Mouse (Mus musculus) cortical plate, adult 2 months (tissue): ENCODE measurements around the gene Slc37a4.

Experiments
- CTCF ChIP-seq: fragments of 200-500 bp; IDR thresholded peaks from 2 replicates; pipeline ENCODE4 v1.5.1; 2011; ENCODE audit warnings: mild to moderate bottlenecking, control low read depth, low read length; ENCODE audit not compliant: insufficient read depth; ENCODE audit errors: extremely low read depth
- POLR2A ChIP-seq: fragments of 200-500 bp; IDR thresholded peaks from 2 replicates; pipeline ENCODE4 v1.6.1; 2011; ENCODE audit warnings: mild to moderate bottlenecking, low read length, control low read depth; ENCODE audit not compliant: insufficient read depth; ENCODE audit errors: extremely low read depth

GRCm38 (mm10) chr9:44347166-44347565 is 49.5 kb upstream of the Slc37a4 start:
- no peak for TF ChIP-seq CTCF
- no peak for TF ChIP-seq POLR2A
